Mouse (Mus musculus): ENCODE data around the gene Eef1akmt3.

DNA sequence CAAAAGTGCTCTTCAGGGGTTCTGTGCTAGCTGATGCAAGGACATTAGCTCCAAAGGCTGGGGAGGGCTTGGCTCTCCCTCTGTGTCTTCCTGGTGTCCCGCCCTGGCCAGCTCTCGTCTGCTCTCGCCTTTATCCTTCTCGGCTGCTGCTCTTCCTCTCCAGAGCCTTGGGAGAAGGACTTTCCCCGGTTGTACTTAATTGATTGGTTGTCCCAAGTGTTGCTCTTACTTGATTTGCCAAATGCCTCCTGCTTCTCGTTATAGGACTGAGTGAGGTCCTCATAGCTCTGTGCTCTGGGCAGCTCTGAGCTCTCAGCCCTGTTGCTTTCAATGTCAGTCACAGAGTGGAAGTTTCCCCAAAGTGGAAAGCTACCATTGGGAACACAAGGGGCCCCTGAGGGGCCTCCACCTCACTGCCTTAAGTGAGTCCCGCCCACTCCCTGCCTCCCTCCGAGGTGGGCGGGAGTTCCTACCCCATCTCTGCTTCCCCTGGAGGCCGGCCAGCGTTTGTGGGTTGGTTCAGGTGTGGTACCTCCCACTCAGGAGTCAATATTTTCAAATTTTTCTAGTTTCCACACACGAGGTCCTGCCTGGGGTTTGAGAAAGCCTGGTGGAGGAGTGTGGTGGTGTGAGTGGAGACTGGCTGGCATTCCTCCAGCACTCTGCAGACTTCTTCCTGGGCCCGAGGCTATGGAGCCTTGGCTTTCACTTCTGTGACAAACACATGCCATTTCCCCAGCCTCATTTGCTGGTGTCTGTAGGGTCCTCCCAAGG is 43.8 kb downstream of the Eef1akmt3 start:
- no peak for TF ChIP-seq CTCF (IDR thresholded peaks at IDR 0.05; ENCODE audit: borderline replicate concordance, extremely low read depth, insufficient read depth, insufficient read length)
- TF ChIP-seq POLR2A (IDR thresholded peaks at IDR 0.05; ENCODE audit: borderline replicate concordance, extremely low read depth, insufficient read depth, insufficient read length, poor library complexity, severe bottlenecking): no peak
